Mouse (Mus musculus): ENCODE results near the gene Trem1. TPM values are rescaled to one million over a fixed set of nuclear protein-coding genes. Genes with fewer than 3 reads are reported as not detected.

The Trem1 gene
- polyA plus RNA-seq, 1 experiment = not detected

DNA sequence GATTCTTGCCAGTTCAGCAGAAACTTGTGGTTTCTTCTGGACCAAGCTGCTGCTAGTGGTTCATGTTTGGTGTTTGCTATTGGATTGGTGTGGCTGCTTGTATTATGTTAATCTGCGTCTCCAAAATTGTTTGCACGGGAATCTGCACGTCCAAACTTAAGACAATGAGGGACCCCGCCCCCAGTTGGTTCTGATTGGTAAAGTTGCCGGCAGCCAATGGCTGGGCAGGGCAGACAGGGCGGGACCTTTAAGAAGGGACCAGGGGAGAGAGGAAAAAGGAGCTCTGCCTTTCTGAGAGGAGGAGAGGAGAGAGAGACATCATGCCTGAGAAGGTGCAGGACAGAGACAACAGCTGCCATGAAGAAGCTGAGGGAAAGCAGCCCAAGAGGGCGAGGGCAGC, 43.2 kb downstream of the Trem1 start:
- TF ChIP-seq CTCF (IDR thresholded peaks at IDR 0.05; ENCODE audit: insufficient read depth, low read depth, low read length) (no peak), POLR2A (IDR thresholded peaks at IDR 0.05; ENCODE audit: insufficient read depth, low read depth, low read length) (no peak)
- H3K27ac ChIP-seq (ENCODE audit: insufficient read depth, low read depth, low read length) = no peak overlapping the region
- no peaks in the 10 kb centered on the region for H3K4me1 ChIP-seq (ENCODE audit: control insufficient read depth, insufficient read depth, low read length)
- H3K4me3 ChIP-seq (ENCODE audit: insufficient read depth, low read depth, low read length) = no peak overlapping the region
- 66% methylated on average over 7 of the region's 7 CpGs for WGBS

GRCm38 (mm10) chr17:48278381-48278780, 45.8 kb downstream of the Trem1 start:
- TF ChIP-seq POLR2A (IDR thresholded peaks at IDR 0.05; ENCODE audit: insufficient read depth, low read depth, low read length) (no peak), CTCF (IDR thresholded peaks at IDR 0.05; ENCODE audit: insufficient read depth, low read depth, low read length) (no peak)
- peaks cover 5% of the 10 kb centered on the region for H3K4me1 ChIP-seq (ENCODE audit: control insufficient read depth, insufficient read depth, low read length)
- no peak overlapping the region for H3K27ac ChIP-seq (ENCODE audit: insufficient read depth, low read depth, low read length)
- H3K4me3 ChIP-seq (ENCODE audit: insufficient read depth, low read depth, low read length) = no peak overlapping the region

DNA sequence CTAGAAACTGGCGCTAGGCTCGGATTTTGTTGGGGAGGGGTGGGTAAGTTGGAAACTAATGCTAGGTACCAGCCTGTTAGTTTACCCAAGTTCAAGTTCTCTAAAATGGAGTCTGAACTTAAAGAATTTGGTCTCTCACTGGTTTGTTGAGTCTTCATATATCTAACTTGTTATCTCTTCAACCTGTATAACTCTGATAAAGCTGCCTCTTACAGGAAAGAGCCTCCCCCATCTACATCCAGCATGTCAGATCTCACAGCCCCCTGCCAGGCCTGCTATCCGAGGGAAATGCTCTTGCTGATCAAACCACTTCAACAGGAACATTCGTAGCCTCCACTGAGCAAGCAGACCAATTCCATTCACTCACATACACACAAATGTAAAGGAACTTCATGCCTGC, 46.4 kb downstream of the Trem1 start:
- Histone ChIP-seq H3K27ac (ENCODE audit: insufficient read depth, low read depth, low read length) (no peak overlapping the region), H3K4me3 (ENCODE audit: insufficient read depth, low read depth, low read length) (no peak overlapping the region), H3K4me1 (ENCODE audit: control insufficient read depth, insufficient read depth, low read length) (peaks cover 5% of the 10 kb centered on the region)
- no peak for TF ChIP-seq CTCF (IDR thresholded peaks at IDR 0.05; ENCODE audit: insufficient read depth, low read depth, low read length)
- no peak for TF ChIP-seq POLR2A (IDR thresholded peaks at IDR 0.05; ENCODE audit: insufficient read depth, low read depth, low read length)
- WGBS = 95% methylated on average over 4 of the region's 4 CpGs

- no peak overlapping the region for H3K4me3 ChIP-seq (ENCODE audit: insufficient read depth, low read depth, low read length)
- WGBS = 27% methylated on average over 18 of the region's 18 CpGs
- no peak overlapping the region for H3K27ac ChIP-seq (ENCODE audit: insufficient read depth, low read depth, low read length)
- H3K4me1 ChIP-seq (ENCODE audit: control insufficient read depth, insufficient read depth, low read length) = peaks cover 5% of the 10 kb centered on the region
- TF ChIP-seq POLR2A (IDR thresholded peaks at IDR 0.05; ENCODE audit: insufficient read depth, low read depth, low read length) (no peak), CTCF (IDR thresholded peaks at IDR 0.05; ENCODE audit: insufficient read depth, low read depth, low read length) (no peak)
Observed at GRCm38 (mm10) chr17:48280943-48281738, 48.6 kb downstream of the Trem1 start.

DNA sequence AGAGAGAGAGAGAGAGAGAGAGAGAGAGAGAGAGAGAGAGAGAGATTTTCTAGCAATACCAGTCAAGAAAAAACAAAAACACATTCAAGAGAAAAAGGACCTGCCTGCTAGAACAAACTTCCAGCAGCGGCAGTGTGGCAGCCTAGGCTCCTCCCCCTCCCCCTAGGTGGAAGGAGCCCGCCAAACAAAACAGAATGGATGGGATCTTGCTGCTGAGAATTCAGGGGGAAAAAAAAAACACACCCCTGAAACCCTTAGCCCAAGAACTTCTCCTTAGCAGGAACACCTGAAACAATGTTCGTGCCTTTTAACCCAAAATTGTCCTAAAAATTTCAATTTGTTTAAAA, 49.1 kb downstream of the Trem1 start:
- H3K4me1 ChIP-seq (ENCODE audit: control insufficient read depth, insufficient read depth, low read length) = peaks cover 5% of the 10 kb centered on the region
- TF ChIP-seq POLR2A (IDR thresholded peaks at IDR 0.05; ENCODE audit: insufficient read depth, low read depth, low read length) (no peak), CTCF (IDR thresholded peaks at IDR 0.05; ENCODE audit: insufficient read depth, low read depth, low read length) (no peak)
- no peak overlapping the region for H3K27ac ChIP-seq (ENCODE audit: insufficient read depth, low read depth, low read length)
- 8% methylated on average over 3 of the region's 3 CpGs for WGBS
- no peak overlapping the region for H3K4me3 ChIP-seq (ENCODE audit: insufficient read depth, low read depth, low read length)

GRCm38 (mm10) chr17:48286765-48287164, 54.2 kb downstream of the Trem1 start:
- no peak overlapping the region for H3K4me3 ChIP-seq (ENCODE audit: insufficient read depth, low read depth, low read length)
- 59% methylated on average over 1 of the region's 1 CpGs for whole genome bisulfite sequencing
- TF ChIP-seq POLR2A (IDR thresholded peaks at IDR 0.05; ENCODE audit: insufficient read depth, low read depth, low read length) (no peak), CTCF (IDR thresholded peaks at IDR 0.05; ENCODE audit: insufficient read depth, low read depth, low read length) (no peak)
- H3K27ac ChIP-seq (ENCODE audit: insufficient read depth, low read depth, low read length) = no peak overlapping the region
- no peaks in the 10 kb centered on the region for H3K4me1 ChIP-seq (ENCODE audit: control insufficient read depth, insufficient read depth, low read length)

GRCm38 (mm10) chr17:48287276-48287675, 54.7 kb downstream of the Trem1 start:
- Histone ChIP-seq H3K4me3 (ENCODE audit: insufficient read depth, low read depth, low read length) (no peak overlapping the region), H3K27ac (ENCODE audit: insufficient read depth, low read depth, low read length) (no peak overlapping the region), H3K4me1 (ENCODE audit: control insufficient read depth, insufficient read depth, low read length) (no peaks in the 10 kb centered on the region)
- TF ChIP-seq POLR2A (IDR thresholded peaks at IDR 0.05; ENCODE audit: insufficient read depth, low read depth, low read length) = no peak
- TF ChIP-seq CTCF (IDR thresholded peaks at IDR 0.05; ENCODE audit: insufficient read depth, low read depth, low read length) = no peak
- WGBS = 70% methylated on average over 2 of the region's 2 CpGs

DNA sequence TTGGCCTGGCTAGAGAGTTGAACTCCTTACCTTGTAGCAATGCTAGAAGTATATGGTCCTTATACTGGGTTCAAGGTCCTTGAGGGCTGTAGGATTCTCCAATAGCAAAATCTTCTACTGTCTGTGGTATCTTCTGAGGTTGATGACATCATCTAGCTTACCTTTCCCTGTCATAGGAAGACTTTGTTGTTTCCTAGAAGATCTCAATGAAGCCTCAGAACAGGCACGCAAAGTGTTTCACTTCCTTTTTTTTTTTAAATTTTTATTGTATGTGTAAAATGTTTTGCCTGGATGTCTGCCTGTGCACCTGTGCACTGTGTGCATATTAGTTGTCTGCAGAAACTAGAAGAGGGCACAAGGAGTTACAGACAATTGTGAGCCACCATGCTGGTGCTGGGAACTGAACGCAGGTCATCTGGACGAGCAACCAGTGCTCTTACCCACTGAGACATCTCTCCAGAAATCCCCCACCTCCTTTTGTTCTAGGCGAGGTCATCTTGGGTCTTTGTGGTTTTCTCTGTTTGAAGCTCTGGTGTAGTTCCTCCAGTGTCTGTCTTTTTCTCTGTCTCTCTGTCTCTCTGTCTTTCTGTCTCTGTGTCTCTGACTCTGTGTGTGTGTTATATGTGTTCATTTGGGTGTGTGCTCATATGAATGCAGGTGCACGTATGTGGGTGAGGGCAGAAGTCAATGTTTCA, 61.1 kb downstream of the Trem1 start:
- H3K4me1 ChIP-seq (ENCODE audit: control insufficient read depth, insufficient read depth, low read length) = no peaks in the 10 kb centered on the region
- H3K4me3 ChIP-seq (ENCODE audit: insufficient read depth, low read depth, low read length) = no peak overlapping the region
- TF ChIP-seq CTCF (IDR thresholded peaks at IDR 0.05; ENCODE audit: insufficient read depth, low read depth, low read length) (no peak), POLR2A (IDR thresholded peaks at IDR 0.05; ENCODE audit: insufficient read depth, low read depth, low read length) (no peak)
- H3K27ac ChIP-seq (ENCODE audit: insufficient read depth, low read depth, low read length) = no peak overlapping the region
- 85% methylated on average over 5 of the region's 5 CpGs for WGBS

Other genes starting within 250 kb of the Trem1 start
- not detected in 2 replicates for gene 1700122O11Rik, start 194.5 kb upstream of the Trem1 start, polyA plus RNA-seq (2012; ENCODE audit: insufficient read depth, insufficient read length, low replicate concordance, missing spikeins)
- gene 1700067P10Rik, start 143.4 kb upstream of the Trem1 start, polyA plus RNA-seq (2012; ENCODE audit: insufficient read depth, insufficient read length, low replicate concordance, missing spikeins) = not detected in 2 replicates
- gene 9830107B12Rik, start 86.5 kb upstream of the Trem1 start, polyA plus RNA-seq (2012; ENCODE audit: insufficient read depth, insufficient read length, low replicate concordance, missing spikeins) = not detected in 2 replicates
- gene A530064D06Rik, start 65.5 kb upstream of the Trem1 start, polyA plus RNA-seq (2012; ENCODE audit: insufficient read depth, insufficient read length, low replicate concordance, missing spikeins) = not detected in 2 replicates
- not detected in 2 replicates for gene Trem3, start 15.0 kb downstream of the Trem1 start, polyA plus RNA-seq (2012; ENCODE audit: insufficient read depth, insufficient read length, low replicate concordance, missing spikeins)
- not detected in 2 replicates for gene Treml4, start 31.5 kb downstream of the Trem1 start, polyA plus RNA-seq (2012; ENCODE audit: insufficient read depth, insufficient read length, low replicate concordance, missing spikeins)
- not detected in 2 replicates for gene Treml2, start 66.7 kb downstream of the Trem1 start, polyA plus RNA-seq (2012; ENCODE audit: insufficient read depth, insufficient read length, low replicate concordance, missing spikeins)
- not detected in 2 replicates for gene B430306N03Rik, start 83.4 kb downstream of the Trem1 start, polyA plus RNA-seq (2012; ENCODE audit: insufficient read depth, insufficient read length, low replicate concordance, missing spikeins)
- not detected in 2 replicates for gene Trem2, start 113.6 kb downstream of the Trem1 start, polyA plus RNA-seq (2012; ENCODE audit: insufficient read depth, insufficient read length, low replicate concordance, missing spikeins)
- not detected in 2 replicates for gene Treml1, start 127.1 kb downstream of the Trem1 start, polyA plus RNA-seq (2012; ENCODE audit: insufficient read depth, insufficient read length, low replicate concordance, missing spikeins)
- not detected in 2 replicates for gene Nfya, start 177.1 kb downstream of the Trem1 start, polyA plus RNA-seq (2012; ENCODE audit: insufficient read depth, insufficient read length, low replicate concordance, missing spikeins)
- not detected in 2 replicates for gene Oard1, start 177.2 kb downstream of the Trem1 start, polyA plus RNA-seq (2012; ENCODE audit: insufficient read depth, insufficient read length, low replicate concordance, missing spikeins)
- not detected in 2 replicates for gene Apobec2, start 200.2 kb downstream of the Trem1 start, polyA plus RNA-seq (2012; ENCODE audit: insufficient read depth, insufficient read length, low replicate concordance, missing spikeins)
- not detected in 2 replicates for gene Tspo2, start 218.8 kb downstream of the Trem1 start, polyA plus RNA-seq (2012; ENCODE audit: insufficient read depth, insufficient read length, low replicate concordance, missing spikeins)
- gene Unc5cl, start 222.1 kb downstream of the Trem1 start, polyA plus RNA-seq (2012; ENCODE audit: insufficient read depth, insufficient read length, low replicate concordance, missing spikeins) = not detected in 2 replicates